In the genomic region with DNA sequence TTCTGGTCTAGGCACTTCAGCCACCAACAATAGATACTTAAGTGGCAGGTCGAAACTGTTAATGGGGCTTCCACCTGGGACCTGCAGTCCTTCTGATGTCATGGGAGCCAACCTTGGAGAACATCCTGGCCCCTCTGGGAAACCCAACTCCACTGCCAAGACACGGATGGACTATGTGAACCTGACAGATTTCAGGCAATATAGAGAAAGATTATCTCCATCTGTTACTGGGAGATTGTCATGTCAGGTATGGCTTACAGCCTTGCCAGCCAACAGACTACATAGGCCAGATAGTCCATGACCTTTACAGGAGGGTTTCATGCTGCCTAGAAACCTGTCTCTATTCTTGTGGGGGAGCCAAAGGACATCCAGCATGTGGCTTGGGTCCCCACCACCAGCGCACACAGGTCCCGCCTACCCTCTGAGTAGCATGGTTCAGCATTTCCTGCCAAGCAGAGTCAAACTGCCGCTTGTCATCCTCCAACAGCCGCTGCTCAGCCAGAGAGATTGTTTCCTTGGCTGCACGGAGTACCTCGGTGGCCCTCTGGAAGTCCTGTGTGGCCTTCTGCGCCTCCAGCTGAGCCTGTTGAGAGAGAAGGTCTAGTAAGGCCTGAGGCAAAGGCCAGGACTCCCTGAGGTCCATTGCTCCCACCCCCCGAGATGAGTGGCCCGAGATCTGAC, we compare ENCODE assay signal across 9 mouse cellular contexts. TPM values are rescaled to one million over a fixed set of nuclear protein-coding genes. Genes with fewer than 3 reads are reported as not detected.
DNase-seq lines count a peak whose midpoint lies in the region; ATAC-seq and TF ChIP-seq lines count a peak whose summit lies in the region.
"Had no signal": no experiment of that assay in that cellular context is flagged by ENCODE, and none has a peak within 500 bp of the region (broad histone marks: within the 10 kb centered on the region; RNA-seq: fewer than 3 reads in every experiment).

No protein-coding gene starts in this region.

- H3K36me3 ChIP-seq in lung, postnatal 0 days (ENCODE audit: insufficient read depth, low read length), result no peaks in the 10 kb centered on the region

- intact Hi-C loops in left cerebral cortex, adult 2 months (cut with DNase I), result loop anchor here (2.0 kb wide), 1 partner anchor 77 kb away; no protein-coding TSS in a partner anchor

- H3K9me3 ChIP-seq in lung, postnatal 0 days (ENCODE audit: low read length), result no peaks in the 10 kb centered on the region

- peaks cover 70% of the 10 kb centered on the region for H3K4me1 ChIP-seq in cerebellum, adult 2 months (ENCODE audit: control insufficient read depth, insufficient read depth, low read length)
- H3K4me1 ChIP-seq in lung, postnatal 0 days (ENCODE audit: insufficient read depth, low read depth, low read length), result 0 out of 2 replicates have a peak, but pooled peaks cover 4% of the 10 kb centered on the region

- H3K27me3 ChIP-seq in cerebellum, adult 2 months (ENCODE audit: control insufficient read depth, insufficient read depth, low read length), result no peaks in the 10 kb centered on the region
- peaks cover 6% of the 10 kb centered on the region; the same call in 1 of the 2 replicates for H3K27me3 ChIP-seq in lung, postnatal 0 days (replicated peaks; ENCODE audit: insufficient read depth, low read length)

- no peak overlapping the region for H3K9ac ChIP-seq in lung, postnatal 0 days (replicated peaks; ENCODE audit: low read depth)

- TF ChIP-seq POLR2A in cerebellum, adult 2 months (IDR thresholded peaks at IDR 0.05; ENCODE audit: borderline replicate concordance, insufficient read depth, low read length), result no peak

- no peak for TF ChIP-seq EP300 in lung, postnatal 0 days (IDR thresholded peaks at IDR 0.05)

- H3K4me2 ChIP-seq in lung, postnatal 0 days (replicated peaks; ENCODE audit: low read depth, low read length), result no peak overlapping the region

- DNase-seq in adrenal gland, adult (ENCODE audit: inconsistent age in 2 of 2, low spot score in 1 of 2), result peak; percentile 40 to 68
- no peak for DNase-seq in adrenal gland, postnatal 4 days (ENCODE audit: low spot score in 2 of 2)
- no peak for DNase-seq in left cerebral cortex, adult 2 months (ENCODE audit: extremely low spot score in 1 of 2, low spot score in 2 of 2)
- no peak for DNase-seq in left cerebral cortex, adult 9 months (ENCODE audit: low spot score in 2 of 2)
- peak; percentile 65 to 73 for DNase-seq in cerebellum, adult 2 months
- no peak for DNase-seq in lung, postnatal 0 days (ENCODE audit: low spot score)
- DNase-seq in right cerebral cortex, adult 2 months (ENCODE audit: low spot score in 2 of 2), result no peak
- DNase-seq in yolk sac, embryonic 10.5 days (ENCODE audit: low spot score), result no peak

- ATAC-seq in lung, postnatal 0 days, result no peak

- no peak for TF ChIP-seq CTCF in left cerebral cortex, adult 2 months (IDR thresholded peaks at IDR 0.05)
- TF ChIP-seq CTCF in cerebellum, adult 2 months (IDR thresholded peaks at IDR 0.05; ENCODE audit: borderline replicate concordance, insufficient read depth, low read depth, low read length), result no peak
- no peak for TF ChIP-seq CTCF in lung, postnatal 0 days (IDR thresholded peaks at IDR 0.05)

- peak overlapping the region; percentile 67 for H3K27ac ChIP-seq in left cerebral cortex, adult 2 months
- H3K27ac ChIP-seq in cerebellum, adult 2 months (ENCODE audit: insufficient read depth, low read length), result peak overlapping the region; percentile 71
- H3K27ac ChIP-seq in lung, postnatal 0 days (ENCODE audit: low read length), result peak overlapping the region; percentile 32; the same call in 1 of the 2 replicates

- H3K4me3 ChIP-seq in left cerebral cortex, adult 2 months, result no peak overlapping the region
- H3K4me3 ChIP-seq in cerebellum, adult 2 months (replicated peaks; ENCODE audit: insufficient read depth, low read depth, low read length), result no peak overlapping the region
- no peak overlapping the region for H3K4me3 ChIP-seq in lung, postnatal 0 days (ENCODE audit: low read depth, low read length)
- H3K4me3 ChIP-seq: myocyte had no signal

- WGBS in cerebellum, adult 2 months, result 13% methylated on average over 11 of the region's 11 CpGs
- 51% methylated on average over 11 of the region's 11 CpGs for WGBS in lung, postnatal 0 days

RNA-seq across cellular contexts. Expression of a gene that starts 48.4 kb away (rescaled TPM):
- total RNA-seq in adrenal gland, postnatal 4 days (2021), result 100 to 1,000 TPM; 136 to 140 TPM
- total RNA-seq in left cerebral cortex, adult 2 months (2021), result 10 to 100 TPM; 63.5 to 65.4 TPM
- polyA plus RNA-seq in cerebellum, adult 2 months (2012; rRNA removed), result 72.9 and 77.1 TPM in 2 replicates
- polyA plus RNA-seq in lung, postnatal 0 days (2015; fragmentation: Nextera tagmentation; extraction: Ambion mirVana), result 37.9 and 38.4 TPM in 2 replicates

RNA-seq across cellular contexts. Expression of a gene that starts 51.0 kb away (rescaled TPM):
- 10 to 100 TPM; 47.0 to 53.0 TPM for total RNA-seq in adrenal gland, postnatal 4 days (2021)
- total RNA-seq in left cerebral cortex, adult 2 months (2021), result 10 to 100 TPM; 33.8 to 38.3 TPM
- 38.0 and 40.4 TPM in 2 replicates for polyA plus RNA-seq in cerebellum, adult 2 months (2012; rRNA removed)
- polyA plus RNA-seq in lung, postnatal 0 days (2015; fragmentation: Nextera tagmentation; extraction: Ambion mirVana), result 23.1 and 25.1 TPM in 2 replicates

Comparison
In these comparisons a context has a peak if more than half of its experiments do, and no peak if none do; other contexts are left out.
1. DNase-seq: peak in adrenal gland, adult (2 of 2) and cerebellum, adult 2 months (2 of 2); none in adrenal gland, postnatal 4 days (0 of 2), left cerebral cortex, adult 2 months (0 of 2), left cerebral cortex, adult 9 months (0 of 2), lung, postnatal 0 days (single experiment), right cerebral cortex, adult 2 months (0 of 2) and yolk sac, embryonic 10.5 days (single experiment).
2. Peak in every context shown above with its lines, with median percentiles within 50 percentile points of each other: H3K27ac ChIP-seq.